In the genomic region with DNA sequence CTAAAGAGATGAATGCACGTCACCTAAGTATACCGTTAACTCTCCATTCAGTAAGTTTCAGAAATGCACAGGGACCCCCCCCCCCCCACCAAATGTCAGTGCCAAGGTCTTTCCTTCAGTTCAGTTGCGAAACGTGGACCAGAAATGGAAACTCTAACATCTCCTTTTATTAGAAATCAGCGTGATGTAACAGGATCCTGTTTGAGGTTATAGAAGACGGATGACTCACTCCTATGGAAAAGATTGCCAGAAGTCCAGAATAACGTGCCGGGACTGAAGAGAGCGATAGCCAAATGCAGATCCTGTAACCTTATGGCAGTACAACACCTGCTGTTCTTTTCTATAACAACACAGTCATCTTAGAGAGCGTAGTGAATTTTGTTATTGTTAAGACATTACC, we compare ENCODE assay signal across 10 mouse cellular contexts. TPM values are rescaled to one million over a fixed set of nuclear protein-coding genes. Genes with fewer than 3 reads are reported as not detected.
DNase-seq lines count a peak whose midpoint lies in the region; ATAC-seq and TF ChIP-seq lines count a peak whose summit lies in the region.
"Had no signal": no experiment of that assay in that cellular context is flagged by ENCODE, and none has a peak within 500 bp of the region (broad histone marks: within the 10 kb centered on the region; RNA-seq: fewer than 3 reads in every experiment).

No protein-coding gene starts in this region.

- H3K9me3 ChIP-seq in heart, embryonic 10.5 days = no peaks in the 10 kb centered on the region
- H3K9me3 ChIP-seq in embryonic facial prominence, embryonic 15.5 days (replicated peaks) = no peaks in the 10 kb centered on the region
- H3K9me3 ChIP-seq in neural tube, embryonic 15.5 days (replicated peaks) = no peaks in the 10 kb centered on the region
- H3K9me3 ChIP-seq: hindbrain, embryonic 15.5 days; limb, embryonic 15.5 days had no signal

- in situ Hi-C loops in Patski (cut with MboI; ENCODE audit: low pct_unique_long_range_greater_than_20kb) = loop anchor here (5.0 kb wide), 1 partner anchor 51 kb away; no protein-coding TSS in a partner anchor

- H3K27me3 ChIP-seq in heart, embryonic 10.5 days (ENCODE audit: insufficient read depth, poor library complexity, severe bottlenecking) = no peaks in the 10 kb centered on the region
- H3K27me3 ChIP-seq in Patski = no peaks in the 10 kb centered on the region
- no peaks in the 10 kb centered on the region for H3K27me3 ChIP-seq in embryonic facial prominence, embryonic 15.5 days
- no peaks in the 10 kb centered on the region for H3K27me3 ChIP-seq in neural tube, embryonic 15.5 days (replicated peaks)
- H3K27me3 ChIP-seq: hindbrain, embryonic 15.5 days; limb, embryonic 15.5 days had no signal

- peak; percentile 64 to 73 for DNase-seq in heart, adult 9 months (ENCODE audit: low spot score in 2 of 2)
- no peak for DNase-seq in heart, embryonic 10.5 days (ENCODE audit: low spot score)
- DNase-seq in 3T3-L1 (ENCODE audit: low read depth, low spot score) (peak; percentile 93), Patski (ENCODE audit: low read depth, low spot score) (peak; percentile 55)
- no peak for DNase-seq in testis, postnatal 10 days (ENCODE audit: low spot score)
- DNase-seq in neural tube, embryonic 10.5 days (ENCODE audit: extremely low spot score, low spot score) = no peak

- H3K27ac ChIP-seq in heart, embryonic 10.5 days = no peak overlapping the region
- no peak overlapping the region for H3K27ac ChIP-seq in embryonic facial prominence, embryonic 15.5 days (replicated peaks)
- no peak overlapping the region for H3K27ac ChIP-seq in neural tube, embryonic 15.5 days (replicated peaks)
- H3K27ac ChIP-seq: hindbrain, embryonic 15.5 days; limb, embryonic 15.5 days had no signal

- peaks cover 3% of the 10 kb centered on the region; the same call in 1 of the 2 replicates for H3K4me1 ChIP-seq in heart, embryonic 10.5 days
- H3K4me1 ChIP-seq in embryonic facial prominence, embryonic 15.5 days = peaks cover 4% of the 10 kb centered on the region; the same call in 1 of the 2 replicates
- H3K4me1 ChIP-seq in neural tube, embryonic 15.5 days = peaks cover 17% of the 10 kb centered on the region

- CTCF ChIA-PET in Patski (lab: Charles Lee) = interaction anchor here (0.8 to 2.5 kb wide), 5 partner anchors 16 to 66 kb away, joined by 3 to 11 read pairs (median 4); no protein-coding TSS in a partner anchor

- no peak overlapping the region for H3K4me3 ChIP-seq in heart, embryonic 10.5 days
- H3K4me3 ChIP-seq in embryonic facial prominence, embryonic 15.5 days (replicated peaks) = no peak overlapping the region
- H3K4me3 ChIP-seq in neural tube, embryonic 15.5 days (replicated peaks) = no peak overlapping the region
- H3K4me3 ChIP-seq: hindbrain, embryonic 15.5 days; limb, embryonic 15.5 days had no signal

- POLR2A ChIA-PET in Patski (lab: Charles Lee) = no interaction called here

- TF ChIP-seq CTCF in Patski (IDR thresholded peaks at IDR 0.05) = no peak

- no peak for ATAC-seq in Patski
- 0 out of 2 replicates have a peak, but pooled peaks have one; percentile 54 for ATAC-seq in embryonic facial prominence, embryonic 15.5 days (ENCODE audit: insufficient number of reproducible peaks, low FRiP score, low TSS enrichment, low read depth)
- ATAC-seq in neural tube, embryonic 15.5 days (ENCODE audit: low FRiP score) = no peak

- H3K36me3 ChIP-seq in heart, embryonic 10.5 days = no peaks in the 10 kb centered on the region
- H3K36me3 ChIP-seq in embryonic facial prominence, embryonic 15.5 days = no peaks in the 10 kb centered on the region
- no peaks in the 10 kb centered on the region for H3K36me3 ChIP-seq in neural tube, embryonic 15.5 days
- H3K36me3 ChIP-seq: hindbrain, embryonic 15.5 days; limb, embryonic 15.5 days had no signal

- H3K9ac ChIP-seq in embryonic facial prominence, embryonic 15.5 days = no peak overlapping the region
- H3K9ac ChIP-seq in neural tube, embryonic 15.5 days (replicated peaks) = no peak overlapping the region
- H3K9ac ChIP-seq: hindbrain, embryonic 15.5 days; limb, embryonic 15.5 days had no signal

- 65% methylated on average over 10 of the region's 10 CpGs for WGBS in heart, embryonic 10.5 days
- 48% methylated on average over 10 of the region's 10 CpGs for WGBS in embryonic facial prominence, embryonic 15.5 days
- 76% methylated on average over 10 of the region's 10 CpGs for WGBS in neural tube, embryonic 15.5 days

- H3K4me2 ChIP-seq in embryonic facial prominence, embryonic 15.5 days (replicated peaks) = no peak overlapping the region
- H3K4me2 ChIP-seq in neural tube, embryonic 15.5 days = no peak overlapping the region
- H3K4me2 ChIP-seq: hindbrain, embryonic 15.5 days; limb, embryonic 15.5 days had no signal

RNA-seq across cellular contexts. Expression of a gene that starts 19.7 kb away (rescaled TPM):
- polyA plus RNA-seq in heart, embryonic 10.5 days (2016; fragmentation: Nextera tagmentation; extraction: Ambion mirVana) = 0.64 TPM in 1 of 2 replicates, not detected in the other
- 2.1 TPM for polyA plus RNA-seq in Patski (2021)
- polyA plus RNA-seq in embryonic facial prominence, embryonic 15.5 days (2015; fragmentation: Nextera tagmentation; extraction: Ambion mirVana) = 0.81 and 1.7 TPM in 2 replicates
- polyA plus RNA-seq in neural tube, embryonic 15.5 days (2015; fragmentation: Nextera tagmentation; extraction: Ambion mirVana) = 0.18 and 10.9 TPM in 2 replicates

RNA-seq across cellular contexts. Expression of a gene that starts 36.8 kb away (rescaled TPM):
- 19.8 and 37.7 TPM in 2 replicates for polyA plus RNA-seq in heart, embryonic 10.5 days (2016; fragmentation: Nextera tagmentation; extraction: Ambion mirVana)
- not detected for polyA plus RNA-seq in Patski (2021)
- polyA plus RNA-seq in embryonic facial prominence, embryonic 15.5 days (2015; fragmentation: Nextera tagmentation; extraction: Ambion mirVana) = 4.9 and 6.2 TPM in 2 replicates
- 9.5 and 10.6 TPM in 2 replicates for polyA plus RNA-seq in neural tube, embryonic 15.5 days (2015; fragmentation: Nextera tagmentation; extraction: Ambion mirVana)

RNA-seq across cellular contexts. Expression of a gene that starts 40.5 kb away (rescaled TPM):
- not detected in 2 replicates for polyA plus RNA-seq in heart, embryonic 10.5 days (2016; fragmentation: Nextera tagmentation; extraction: Ambion mirVana)
- polyA plus RNA-seq in Patski (2021) = 0.03 TPM
- polyA plus RNA-seq in embryonic facial prominence, embryonic 15.5 days (2015; fragmentation: Nextera tagmentation; extraction: Ambion mirVana) = 0.20 and 0.76 TPM in 2 replicates
- polyA plus RNA-seq in neural tube, embryonic 15.5 days (2015; fragmentation: Nextera tagmentation; extraction: Ambion mirVana) = 0.15 TPM in 1 of 2 replicates, not detected in the other
- polyA plus RNA-seq: hindbrain, embryonic 15.5 days had no signal

RNA-seq across cellular contexts. Expression of a gene that starts 58.1 kb away (rescaled TPM):
- 33.2 and 39.5 TPM in 2 replicates for polyA plus RNA-seq in heart, embryonic 10.5 days (2016; fragmentation: Nextera tagmentation; extraction: Ambion mirVana)
- 27.6 TPM for polyA plus RNA-seq in Patski (2021)
- polyA plus RNA-seq in embryonic facial prominence, embryonic 15.5 days (2015; fragmentation: Nextera tagmentation; extraction: Ambion mirVana) = 36.2 and 37.4 TPM in 2 replicates
- 27.8 and 34.8 TPM in 2 replicates for polyA plus RNA-seq in neural tube, embryonic 15.5 days (2015; fragmentation: Nextera tagmentation; extraction: Ambion mirVana)

Comparison
In these comparisons a context has a peak if more than half of its experiments do, and no peak if none do; other contexts are left out.
1. DNase-seq: peak in heart, adult 9 months (2 of 2), 3T3-L1 (single experiment) and Patski (single experiment); none in heart, embryonic 10.5 days (single experiment), testis, postnatal 10 days (single experiment) and neural tube, embryonic 10.5 days (single experiment).